Mouse (Mus musculus) neural tube, embryonic 12.5 days (tissue): ENCODE measurements around the gene Gm19402. TPM values are rescaled to one million over a fixed set of nuclear protein-coding genes. Genes with fewer than 3 reads are reported as not detected.
A peak's percentile ranks its signal among the peaks of the same experiment; 100 is the strongest.

Experiments used
- ATAC-seq: fragments of 200-750 bp; cut with Nextera tagmentation; 2 replicates; pipeline ENCODE4 v1.8.0; 2017; ENCODE audit warnings: low read depth, mild to moderate bottlenecking, moderate TSS enrichment, moderate library complexity; ENCODE audit not compliant: low FRiP score
- H3K27ac ChIP-seq: fragments of 300-500 bp; sonication (generic); 2 replicates; pipeline ENCODE4 v1.5.1; 2016
- H3K27me3 ChIP-seq: fragments of 300-500 bp; sonication (generic); replicated peaks from 2 replicates; pipeline ENCODE4 v1.6.1; 2016; ENCODE audit warnings: mild to moderate bottlenecking
- H3K36me3 ChIP-seq: fragments of 300-500 bp; sonication (generic); 2 replicates; pipeline ENCODE4 v1.6.1; 2016; ENCODE audit warnings: mild to moderate bottlenecking
- H3K4me1 ChIP-seq: fragments of 300-500 bp; sonication (generic); 2 replicates; pipeline ENCODE4 v1.6.1; 2016
- H3K4me2 ChIP-seq: fragments of 300-500 bp; sonication (generic); replicated peaks from 2 replicates; pipeline ENCODE4 v1.6.1; 2016; ENCODE audit warnings: mild to moderate bottlenecking
- H3K4me3 ChIP-seq: fragments of 300-500 bp; sonication (generic); 2 replicates; pipeline ENCODE4 v1.5.1; 2016
- H3K9ac ChIP-seq: fragments of 300-500 bp; sonication (generic); 2 replicates; pipeline ENCODE4 v1.6.1; 2016; ENCODE audit warnings: mild to moderate bottlenecking
- H3K9me3 ChIP-seq: fragments of 300-500 bp; sonication (generic); 2 replicates; pipeline ENCODE4 v1.6.1; 2016; ENCODE audit warnings: mild to moderate bottlenecking
- WGBS: fragments of 180-500 bp; shearing (Covaris S2); methylation state at CpG from one replicate; pipeline ENCODE4 v1.1.7; 2016; 5-methylcytosine and 5-hydroxymethylcytosine counted together
- polyA plus RNA-seq: library from polyadenylated mRNA; unstranded; fragments of >200 nt; fragmentation: Nextera tagmentation; extraction: Ambion mirVana; gene quantifications from 2 replicates; pipeline ENCODE4 v1.2.1, GENCODE M21; 2016

The Gm19402 gene
- polyA plus RNA-seq, 1 experiment from 2014 or later, result not detected

- H3K27me3 ChIP-seq, result no peaks in the 10 kb centered on the region
- H3K9ac ChIP-seq, result no peak within 1 kb of the TSS
- no peaks in the 10 kb centered on the region for H3K4me1 ChIP-seq
- H3K4me3 ChIP-seq, result no peak within 1 kb of the TSS
- H3K9me3 ChIP-seq, result peaks cover 4% of the 10 kb centered on the region; the same call in 1 of the 2 replicates
- no peak within 1 kb of the TSS for H3K4me2 ChIP-seq
- H3K27ac ChIP-seq, result no peak within 1 kb of the TSS
- no peak for ATAC-seq
- WGBS, result 53% methylated on average over 4 of the region's 4 CpGs
- H3K36me3 ChIP-seq, result no peaks in the 10 kb centered on the region
Observed at GRCm38 (mm10) chr10:77697133-77697532, 6.6 kb upstream of the Gm19402 start, which contains the start of gene Gm9508. Gene Gm9508, minus strand, starts transcription at chr10:77697233.

GRCm38 (mm10) chr10:77687021-77687420 is 3.5 kb downstream of the Gm19402 start:
- WGBS, result 25% methylated on average over 10 of the region's 10 CpGs

DNA sequence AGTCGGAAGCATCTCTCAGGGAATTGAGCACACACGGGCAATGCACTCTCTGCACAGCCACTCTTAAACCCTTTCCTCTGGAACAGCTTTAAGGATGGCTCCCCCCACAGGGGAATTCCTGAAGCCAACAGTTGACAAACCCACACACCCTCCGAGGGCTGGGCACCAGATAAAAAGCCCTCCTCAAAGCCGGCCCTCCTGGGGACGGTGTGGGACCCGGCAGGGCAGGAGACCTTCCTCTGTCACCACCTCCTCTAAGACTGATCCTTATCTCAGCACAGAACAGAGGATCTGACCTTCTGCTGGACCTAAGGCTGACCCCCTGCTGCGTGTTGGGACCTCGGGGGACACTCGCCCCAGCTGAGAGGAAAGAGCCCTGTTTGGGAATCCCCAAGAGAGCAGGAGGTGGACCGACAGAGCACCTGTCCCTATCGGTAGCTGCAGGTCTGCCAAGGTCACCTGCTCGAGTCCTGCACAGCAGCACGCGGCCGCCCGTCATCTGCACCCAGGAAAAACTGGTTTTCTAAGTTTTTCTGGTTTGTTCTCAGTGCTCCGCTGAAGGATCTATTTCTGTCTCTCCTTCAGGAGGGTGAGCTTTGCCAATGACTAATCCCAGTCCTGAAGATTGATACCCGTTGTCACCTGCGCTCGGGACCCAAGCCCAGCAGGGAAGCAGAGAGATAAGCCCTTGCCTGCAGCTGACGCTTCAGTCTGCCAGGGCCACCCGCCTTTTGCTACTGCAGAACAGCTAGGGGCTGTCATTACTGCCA is 4.5 kb downstream of the Gm19402 start, which contains the start of gene Tspear:
Tspear (plus strand) TSS at position 675 of the 770 bp plus-strand sequence.
- Histone ChIP-seq H3K27me3 (peaks cover 36% of the 10 kb centered on the region), H3K4me2 (no peak within 1 kb of the TSS), H3K36me3 (no peaks in the 10 kb centered on the region), H3K4me3 (no peak within 1 kb of the TSS), H3K9me3 (no peaks in the 10 kb centered on the region), H3K4me1 (peaks cover 15% of the 10 kb centered on the region), H3K27ac (no peak within 1 kb of the TSS), H3K9ac (no peak within 1 kb of the TSS)
- 8% methylated on average over 22 of the region's 22 CpGs for WGBS
- no peak for ATAC-seq

More at GRCm38 (mm10) chr10:77687021-77687420, 3.5 kb downstream of the Gm19402 start:
- Histone ChIP-seq H3K27me3 (peaks cover 36% of the 10 kb centered on the region), H3K9ac (no peak overlapping the region), H3K4me3 (no peak overlapping the region), H3K36me3 (no peaks in the 10 kb centered on the region), H3K4me2 (no peak overlapping the region), H3K27ac (no peak overlapping the region), H3K9me3 (no peaks in the 10 kb centered on the region), H3K4me1 (peaks cover 15% of the 10 kb centered on the region)
- ATAC-seq, result no peak

- Histone ChIP-seq H3K9ac (no peak overlapping the region), H3K9me3 (no peaks in the 10 kb centered on the region), H3K4me1 (peaks cover 9% of the 10 kb centered on the region), H3K4me2 (no peak overlapping the region), H3K4me3 (no peak overlapping the region), H3K27ac (no peak overlapping the region), H3K27me3 (peaks cover 42% of the 10 kb centered on the region), H3K36me3 (no peaks in the 10 kb centered on the region)
- ATAC-seq, result no peak
- 41% methylated on average over 8 of the region's 8 CpGs for WGBS
Observed at GRCm38 (mm10) chr10:77684181-77684580, 6.4 kb downstream of the Gm19402 start.

DNA sequence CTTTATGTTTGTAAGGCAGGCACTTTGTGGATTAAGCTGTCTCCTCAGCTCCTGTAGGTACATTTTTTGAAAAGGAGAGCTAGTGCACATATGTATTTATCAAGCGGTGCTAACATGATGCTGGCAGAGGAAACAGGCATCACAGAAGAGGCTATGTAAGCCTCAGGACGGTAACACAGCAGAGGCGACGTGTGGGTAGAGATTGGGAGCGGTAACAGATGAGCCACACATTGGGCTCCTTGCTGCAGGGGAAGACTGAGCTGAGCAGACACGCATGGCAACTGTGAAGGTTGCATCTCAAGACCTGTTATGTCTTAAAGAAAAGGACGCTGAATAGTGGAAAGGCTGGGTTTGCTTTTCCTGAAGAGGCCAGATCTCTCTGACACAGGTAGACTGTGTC is 7.6 kb downstream of the Gm19402 start:
- no peak overlapping the region for H3K9ac ChIP-seq
- H3K9me3 ChIP-seq, result no peaks in the 10 kb centered on the region
- peaks cover 5% of the 10 kb centered on the region for H3K4me1 ChIP-seq
- peaks cover 47% of the 10 kb centered on the region for H3K27me3 ChIP-seq
- ATAC-seq, result no peak
- 77% methylated on average over 7 of the region's 7 CpGs for WGBS
- H3K36me3 ChIP-seq, result no peaks in the 10 kb centered on the region
- no peak overlapping the region for H3K27ac ChIP-seq
- no peak overlapping the region for H3K4me3 ChIP-seq
- no peak overlapping the region for H3K4me2 ChIP-seq

DNA sequence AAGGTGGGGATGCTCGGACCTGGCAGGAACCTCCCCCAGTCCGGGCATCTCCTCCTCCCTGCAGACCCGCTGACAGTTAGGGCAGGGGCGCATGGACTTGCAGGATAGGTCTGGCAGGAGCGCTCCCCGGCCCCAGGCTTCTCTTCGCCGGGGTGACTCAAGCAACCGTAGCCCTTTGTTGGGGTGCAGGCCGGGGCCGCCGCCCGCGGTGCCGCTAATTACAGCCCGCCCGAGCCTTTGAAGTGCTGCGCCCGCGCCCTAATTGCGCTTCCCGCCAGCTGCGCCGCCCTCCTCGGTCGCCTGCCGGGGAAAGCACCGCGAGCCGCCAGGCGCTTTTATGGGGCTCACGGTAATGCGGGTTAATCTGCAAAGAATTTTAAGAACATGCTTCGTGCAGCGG is 13.0 kb downstream of the Gm19402 start:
- ATAC-seq, result no peak; the same call in 1 of the 2 replicates
- Histone ChIP-seq H3K27ac (no peak overlapping the region), H3K4me3 (peak overlapping the region; percentile 23), H3K36me3 (no peaks in the 10 kb centered on the region), H3K4me1 (peaks cover 8% of the 10 kb centered on the region), H3K9me3 (no peaks in the 10 kb centered on the region), H3K9ac (0 out of 2 replicates have a peak overlapping the region, but pooled peaks have one; percentile 29), H3K4me2 (peak overlapping the region; percentile 63), H3K27me3 (peaks cover 42% of the 10 kb centered on the region)
- under 1% methylated on average over 35 of the region's 35 CpGs for WGBS

GRCm38 (mm10) chr10:77673765-77674164 is 16.8 kb downstream of the Gm19402 start:
- ATAC-seq, result no peak
- Histone ChIP-seq H3K27me3 (peaks cover 32% of the 10 kb centered on the region), H3K4me3 (no peak overlapping the region), H3K27ac (no peak overlapping the region), H3K36me3 (no peaks in the 10 kb centered on the region), H3K4me2 (no peak overlapping the region), H3K9ac (no peak overlapping the region), H3K9me3 (no peaks in the 10 kb centered on the region), H3K4me1 (peaks cover 8% of the 10 kb centered on the region)
- WGBS, result 59% methylated on average over 13 of the region's 13 CpGs

GRCm38 (mm10) chr10:77671519-77671918 is 19.0 kb downstream of the Gm19402 start:
- Histone ChIP-seq H3K4me1 (no peaks in the 10 kb centered on the region), H3K4me2 (no peak overlapping the region), H3K4me3 (no peak overlapping the region), H3K9me3 (no peaks in the 10 kb centered on the region), H3K27me3 (peaks cover 10% of the 10 kb centered on the region), H3K36me3 (no peaks in the 10 kb centered on the region), H3K9ac (no peak overlapping the region), H3K27ac (no peak overlapping the region)
- WGBS, result 86% methylated on average over 4 of the region's 4 CpGs
- ATAC-seq, result no peak

DNA sequence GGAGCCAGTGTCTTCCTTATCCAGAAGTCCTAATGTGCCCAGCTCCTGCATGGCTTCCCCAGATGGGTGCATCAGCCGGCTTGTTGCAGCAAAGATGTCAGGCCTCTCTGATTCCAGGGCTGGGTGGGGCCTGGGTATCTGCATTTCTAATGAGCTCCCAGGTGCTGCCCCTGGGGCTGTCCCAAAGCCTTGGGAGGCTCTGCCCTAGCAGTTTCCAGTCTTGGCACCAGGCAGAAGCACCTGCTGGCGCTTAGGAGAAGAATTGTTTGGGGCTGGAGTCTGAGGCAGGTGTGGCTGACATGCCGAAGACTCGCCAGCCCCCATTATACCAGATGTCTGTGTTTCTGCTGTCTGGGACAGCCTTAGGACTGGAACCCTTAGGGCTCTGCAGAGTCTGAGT is 19.8 kb downstream of the Gm19402 start:
- WGBS, result 80% methylated on average over 4 of the region's 4 CpGs
- H3K4me3 ChIP-seq, result no peak overlapping the region
- H3K36me3 ChIP-seq, result no peaks in the 10 kb centered on the region
- H3K27me3 ChIP-seq, result peaks cover 2% of the 10 kb centered on the region; the same call in 1 of the 2 replicates
- no peak overlapping the region for H3K9ac ChIP-seq
- no peak overlapping the region for H3K27ac ChIP-seq
- ATAC-seq, result no peak
- H3K4me2 ChIP-seq, result no peak overlapping the region
- no peaks in the 10 kb centered on the region for H3K9me3 ChIP-seq
- no peaks in the 10 kb centered on the region for H3K4me1 ChIP-seq

DNA sequence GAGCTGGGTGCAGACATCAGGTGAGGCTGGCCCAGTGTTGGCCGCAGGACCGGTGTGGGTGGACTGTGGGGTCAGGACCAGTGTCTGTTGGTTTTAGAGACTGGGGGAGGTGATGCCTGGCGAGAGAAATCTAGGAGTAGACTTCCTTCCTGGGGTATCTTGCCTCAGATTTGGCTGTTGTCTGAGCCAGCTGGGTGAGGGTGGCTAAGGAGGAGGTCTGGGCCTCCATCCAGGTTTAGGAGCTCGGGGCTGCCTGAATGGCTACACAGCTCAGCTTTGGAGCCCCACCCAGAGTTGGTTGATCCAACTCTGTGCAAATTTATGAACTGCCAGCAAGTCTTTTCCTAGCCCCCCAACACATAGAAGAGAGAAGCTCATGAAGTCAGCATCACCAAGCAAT is 23.2 kb downstream of the Gm19402 start:
- Histone ChIP-seq H3K9me3 (no peaks in the 10 kb centered on the region), H3K9ac (no peak overlapping the region), H3K4me2 (no peak overlapping the region), H3K4me3 (no peak overlapping the region), H3K4me1 (peaks cover 6% of the 10 kb centered on the region; the same call in 1 of the 2 replicates), H3K27ac (no peak overlapping the region), H3K36me3 (no peaks in the 10 kb centered on the region), H3K27me3 (no peaks in the 10 kb centered on the region)
- no peak for ATAC-seq
- 97% methylated on average over 4 of the region's 4 CpGs for WGBS

GRCm38 (mm10) chr10:77666342-77666741 is 24.2 kb downstream of the Gm19402 start:
- Histone ChIP-seq H3K4me2 (no peak overlapping the region), H3K9ac (no peak overlapping the region), H3K36me3 (no peaks in the 10 kb centered on the region), H3K4me1 (peaks cover 6% of the 10 kb centered on the region; the same call in 1 of the 2 replicates), H3K4me3 (no peak overlapping the region), H3K9me3 (no peaks in the 10 kb centered on the region), H3K27me3 (no peaks in the 10 kb centered on the region), H3K27ac (no peak overlapping the region)
- no peak for ATAC-seq
- WGBS, result 86% methylated on average over 8 of the region's 8 CpGs

- 44% methylated on average over 43 of the region's 43 CpGs for WGBS
- H3K4me3 ChIP-seq, result no peak overlapping the region; the same call in 1 of the 2 replicates
- peaks cover 6% of the 10 kb centered on the region; the same call in 1 of the 2 replicates for H3K4me1 ChIP-seq
- no peaks in the 10 kb centered on the region for H3K9me3 ChIP-seq
- ATAC-seq, result 0 out of 2 replicates have a peak, but pooled peaks have one; percentile 33
- H3K36me3 ChIP-seq, result no peaks in the 10 kb centered on the region
- peak overlapping the region; percentile 30; the same call in 1 of the 2 replicates for H3K4me2 ChIP-seq
- no peaks in the 10 kb centered on the region for H3K27me3 ChIP-seq
- no peak overlapping the region for H3K9ac ChIP-seq
- no peak overlapping the region for H3K27ac ChIP-seq
Observed at GRCm38 (mm10) chr10:77663949-77664665, 26.4 kb downstream of the Gm19402 start.
